Mouse (Mus musculus) right cerebral cortex, postnatal 4 days (tissue): Measurements from ENCODE around the gene Supt6.
"Not testable (repeated sequence)": the region's sequence is repeated elsewhere in the genome, so short reads cannot be mapped to it uniquely, and the experiment has no call there.

Experiments
- DNase-seq: peaks from one replicate; pipeline ENCODE4 v3.0.0-alpha.2; 2022

Gene Supt6

DNA sequence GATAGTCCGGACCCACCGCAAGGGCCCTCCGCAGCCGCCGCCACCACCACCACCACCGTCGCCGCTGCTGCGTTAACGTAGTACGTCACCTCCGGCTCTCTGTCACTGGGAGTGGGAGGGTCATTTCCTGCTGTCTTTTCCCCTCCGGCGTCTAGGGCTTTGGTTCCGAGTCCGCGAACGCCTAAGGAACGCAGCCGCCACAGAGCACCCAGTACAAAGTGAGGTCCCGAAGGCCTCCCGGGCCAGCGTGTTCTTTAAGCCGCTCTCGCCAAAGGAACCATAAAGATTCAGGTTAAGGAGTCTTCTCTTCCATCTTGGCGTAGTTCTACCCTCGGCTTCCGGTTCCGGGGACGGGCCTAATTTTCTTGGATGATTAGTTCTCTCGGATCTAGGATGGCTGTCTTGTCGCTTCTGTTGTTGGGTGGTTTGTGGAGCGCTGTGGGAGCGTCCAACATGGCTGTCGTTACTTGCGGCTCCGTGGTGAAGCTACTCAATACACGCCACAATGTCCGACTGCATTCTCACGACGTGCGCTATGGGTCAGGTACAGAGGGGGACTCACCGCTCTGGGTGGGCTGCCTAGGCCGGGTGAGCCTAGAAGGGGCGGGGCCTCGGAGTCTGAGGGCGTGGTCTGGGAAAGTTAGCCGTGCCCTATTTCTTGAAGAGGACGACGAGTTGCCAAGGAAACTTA, at the start of gene Supt6, which contains the start of gene Sdf2:
Gene Supt6 (minus strand): TSS at position 361 of the 691 bp plus-strand sequence.
Gene Sdf2 (plus strand): TSS at position 120 of the 691 bp plus-strand sequence.
- peak; percentile 80 for DNase-seq

DNA sequence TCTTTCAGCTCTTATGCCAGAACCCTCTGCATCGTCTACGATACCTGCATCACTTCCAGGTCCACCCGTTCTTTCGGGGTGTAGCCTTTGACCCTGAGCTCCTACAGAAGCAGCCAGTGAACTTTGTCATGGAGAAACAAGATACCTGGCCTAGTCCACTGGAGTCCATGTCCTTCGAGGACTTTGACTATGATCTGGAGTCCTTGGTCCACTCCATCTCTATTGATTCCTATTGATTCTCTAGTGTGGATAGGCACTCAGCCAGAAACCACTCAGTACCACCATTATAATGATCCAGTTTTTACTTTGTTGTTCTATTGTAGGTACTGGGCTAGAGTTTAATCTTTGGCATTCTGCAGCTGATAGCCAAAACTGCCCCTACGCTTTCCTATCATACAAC, 48.8 kb upstream of the Supt6 start:
- no peak for DNase-seq

DNA sequence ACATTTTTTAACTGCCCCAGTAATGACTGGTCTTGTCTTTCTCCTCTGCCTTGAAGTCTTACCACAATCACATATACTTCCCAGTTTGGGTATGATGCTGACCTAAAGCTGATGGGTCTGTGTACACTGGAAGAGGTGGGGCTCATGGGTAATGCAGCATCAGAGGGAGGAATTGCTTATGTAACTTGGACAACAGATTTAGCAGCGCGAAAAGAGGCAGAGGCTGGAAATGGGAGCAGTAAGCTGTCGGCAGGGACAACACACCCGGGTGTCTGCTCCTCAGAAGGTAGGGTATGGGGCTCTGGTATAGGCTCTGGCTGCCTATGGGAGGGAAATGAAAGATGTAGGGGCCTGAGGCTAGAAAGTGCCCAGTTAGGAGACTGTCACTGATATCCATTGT, 44.9 kb upstream of the Supt6 start, which contains the start of gene BC030499:
Gene BC030499 (plus strand): TSS at position 188 of the 400 bp plus-strand sequence.
- DNase-seq: no peak

DNA sequence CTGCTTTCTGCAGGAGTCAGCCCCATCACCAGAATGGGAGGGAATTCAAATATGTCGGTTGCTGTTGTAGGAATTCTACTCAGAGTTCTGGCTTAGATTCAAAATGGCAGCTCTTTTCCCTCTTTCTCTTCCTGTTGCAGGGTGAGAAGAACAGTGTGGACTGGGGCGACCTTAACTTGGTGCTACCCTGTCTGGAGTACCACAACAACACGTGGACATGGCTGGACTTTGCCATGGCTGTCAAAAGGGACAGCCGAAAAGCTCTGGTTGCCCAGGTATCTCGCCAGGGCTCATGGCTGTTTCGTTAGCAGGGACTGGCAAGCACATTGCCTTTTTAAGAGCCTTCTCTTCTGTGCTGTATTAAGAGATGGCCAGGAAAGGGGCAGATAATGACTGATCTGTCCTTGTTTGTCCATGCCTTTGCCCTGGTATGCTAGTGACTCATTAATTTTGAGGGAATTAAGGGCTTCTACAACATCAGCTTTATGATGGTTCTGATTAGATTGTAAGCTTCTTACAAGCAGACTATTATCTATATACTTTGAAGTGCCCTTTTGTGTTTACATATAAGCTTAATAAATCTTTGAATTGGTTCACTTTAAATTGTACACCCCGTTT, 43.5 kb upstream of the Supt6 start:
- DNase-seq: no peak

DNA sequence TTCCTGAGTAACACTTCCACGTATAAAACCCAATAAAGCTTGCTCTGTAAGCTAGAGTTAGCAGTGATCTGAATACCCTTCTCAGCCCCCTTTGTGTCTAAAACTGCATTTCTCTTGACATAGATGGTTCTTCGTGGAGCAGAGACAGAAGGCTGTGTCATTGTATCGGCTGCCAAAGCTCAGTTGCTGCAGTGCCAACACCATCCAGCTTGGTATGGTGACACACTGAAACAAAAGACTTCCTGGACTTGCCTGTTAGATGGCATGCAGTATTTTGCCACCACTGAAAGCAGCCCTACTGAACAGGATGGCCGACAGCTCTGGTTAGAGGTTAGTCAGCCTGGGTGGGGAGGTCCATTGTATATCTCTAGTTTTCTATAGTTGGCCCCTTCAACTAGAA, 33.8 kb upstream of the Supt6 start:
- DNase-seq: no peak

DNA sequence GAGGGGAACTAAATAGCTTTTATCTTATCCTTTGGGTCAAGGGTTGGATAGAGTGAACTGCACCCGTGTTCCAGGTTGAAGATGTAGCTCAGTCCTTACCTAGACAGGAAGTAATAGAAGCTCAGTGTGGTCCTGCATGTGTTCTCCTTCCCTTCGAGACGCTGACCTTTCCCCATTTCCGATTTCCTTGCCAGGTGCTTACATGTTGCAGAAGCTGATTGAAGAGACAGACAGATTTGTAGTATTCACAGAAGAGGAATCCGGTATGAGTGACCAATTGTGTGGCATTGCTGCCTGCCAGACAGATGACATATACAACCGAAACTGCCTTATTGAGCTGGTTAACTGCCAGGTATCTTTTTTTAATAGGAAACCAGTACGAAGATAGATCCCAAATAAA, 33.1 kb upstream of the Supt6 start:
- no peak for DNase-seq

DNA sequence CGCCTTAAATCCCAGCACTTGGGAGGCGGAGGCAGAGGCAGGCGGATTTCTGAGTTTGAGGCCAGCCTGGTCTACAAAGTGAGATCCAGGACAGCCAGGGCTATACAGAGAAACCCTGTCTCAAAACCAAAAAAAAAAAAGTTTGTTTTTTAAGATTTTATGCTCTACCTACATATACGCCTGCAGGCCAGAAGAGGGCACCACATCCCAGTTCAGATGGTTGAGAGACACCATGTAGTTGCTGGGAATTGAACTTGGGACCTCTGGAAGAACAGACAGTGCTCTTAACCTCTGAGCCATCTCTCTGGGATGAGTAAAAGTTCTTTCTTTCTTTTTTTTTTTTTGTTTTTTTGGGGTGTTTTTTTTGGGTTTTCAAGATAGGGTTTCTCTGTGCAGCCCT, 30.4 kb upstream of the Supt6 start:
- not testable (repeated sequence) for DNase-seq

DNA sequence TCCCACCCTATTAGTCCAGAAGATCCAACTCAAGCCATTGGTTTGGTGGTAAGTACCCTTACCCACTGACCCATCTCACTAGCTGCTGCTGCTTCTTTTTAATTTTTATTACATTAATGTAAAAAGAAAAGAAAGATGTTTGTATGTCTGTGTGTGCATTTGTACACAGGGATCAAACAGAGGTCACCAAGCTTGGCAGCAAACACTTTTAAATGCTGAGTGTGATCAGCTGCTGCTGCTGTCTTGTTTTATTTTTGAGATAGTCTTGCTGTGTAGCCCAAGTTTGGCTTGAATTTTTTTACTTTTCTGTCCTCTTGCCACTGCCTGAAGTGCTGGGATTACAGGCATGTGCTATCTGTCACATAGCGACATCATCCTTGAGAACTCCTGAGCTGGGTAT, 29.8 kb upstream of the Supt6 start:
- no peak for DNase-seq

DNA sequence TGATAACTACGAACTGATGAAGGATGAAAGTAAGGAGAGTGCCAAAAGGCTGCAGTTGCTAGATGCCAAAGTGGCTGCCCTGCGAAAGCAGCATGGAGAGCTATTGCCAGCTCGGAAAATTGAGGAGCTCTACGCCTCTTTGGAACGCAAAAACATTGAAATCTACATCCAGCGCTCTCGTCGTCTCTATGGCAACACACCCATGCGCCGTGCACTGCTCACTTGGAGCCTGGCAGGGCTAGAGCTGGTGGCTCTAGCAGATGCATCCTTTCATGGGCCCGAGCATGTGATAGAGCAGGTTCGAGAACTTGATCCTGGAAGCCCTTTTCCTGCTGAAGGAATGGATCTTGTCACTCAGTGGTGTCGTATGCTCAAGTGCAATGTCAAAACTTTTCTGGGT, 26.2 kb upstream of the Supt6 start:
- DNase-seq: no peak

DNA sequence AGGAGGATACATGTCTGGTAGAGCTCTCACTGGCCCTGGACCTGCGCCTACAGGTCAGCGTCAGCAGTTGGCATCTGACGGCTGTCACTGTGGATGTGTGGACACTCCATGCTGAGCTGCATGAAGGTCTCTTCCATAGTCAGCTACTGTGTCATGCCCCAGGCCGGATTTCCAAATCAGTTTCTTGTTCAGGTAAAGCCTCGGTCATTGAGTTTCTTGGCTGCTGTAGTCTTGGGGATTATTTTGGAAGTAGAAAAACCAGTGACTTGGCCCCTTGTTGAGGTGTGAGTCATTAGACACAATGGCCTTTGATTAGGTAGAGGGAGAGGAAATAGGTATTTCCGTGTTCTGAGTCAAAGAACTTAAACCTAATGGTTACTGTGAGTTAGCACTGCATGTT, 19.8 kb upstream of the Supt6 start:
- no peak for DNase-seq

DNA sequence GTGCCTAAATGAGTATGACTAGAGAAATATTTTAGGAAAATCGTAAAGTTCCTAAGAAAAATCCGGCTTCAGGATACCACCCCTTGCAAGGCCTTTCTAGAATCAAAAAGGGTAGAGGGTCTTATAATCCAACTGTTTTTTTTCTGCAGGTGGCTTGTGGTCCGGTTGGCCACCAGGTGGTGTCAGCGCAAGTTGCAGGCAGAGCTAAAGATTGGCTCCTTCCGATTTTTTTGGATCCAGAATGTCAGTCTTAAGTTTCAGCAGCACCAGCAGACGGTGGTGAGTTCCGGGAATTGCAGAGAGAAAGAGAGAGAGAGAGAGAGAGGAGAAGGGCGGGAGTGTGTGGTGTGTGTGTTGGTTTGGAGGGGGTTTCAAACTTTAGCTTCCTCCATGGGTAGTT, 16.8 kb upstream of the Supt6 start:
- peak; percentile 50 for DNase-seq

DNA sequence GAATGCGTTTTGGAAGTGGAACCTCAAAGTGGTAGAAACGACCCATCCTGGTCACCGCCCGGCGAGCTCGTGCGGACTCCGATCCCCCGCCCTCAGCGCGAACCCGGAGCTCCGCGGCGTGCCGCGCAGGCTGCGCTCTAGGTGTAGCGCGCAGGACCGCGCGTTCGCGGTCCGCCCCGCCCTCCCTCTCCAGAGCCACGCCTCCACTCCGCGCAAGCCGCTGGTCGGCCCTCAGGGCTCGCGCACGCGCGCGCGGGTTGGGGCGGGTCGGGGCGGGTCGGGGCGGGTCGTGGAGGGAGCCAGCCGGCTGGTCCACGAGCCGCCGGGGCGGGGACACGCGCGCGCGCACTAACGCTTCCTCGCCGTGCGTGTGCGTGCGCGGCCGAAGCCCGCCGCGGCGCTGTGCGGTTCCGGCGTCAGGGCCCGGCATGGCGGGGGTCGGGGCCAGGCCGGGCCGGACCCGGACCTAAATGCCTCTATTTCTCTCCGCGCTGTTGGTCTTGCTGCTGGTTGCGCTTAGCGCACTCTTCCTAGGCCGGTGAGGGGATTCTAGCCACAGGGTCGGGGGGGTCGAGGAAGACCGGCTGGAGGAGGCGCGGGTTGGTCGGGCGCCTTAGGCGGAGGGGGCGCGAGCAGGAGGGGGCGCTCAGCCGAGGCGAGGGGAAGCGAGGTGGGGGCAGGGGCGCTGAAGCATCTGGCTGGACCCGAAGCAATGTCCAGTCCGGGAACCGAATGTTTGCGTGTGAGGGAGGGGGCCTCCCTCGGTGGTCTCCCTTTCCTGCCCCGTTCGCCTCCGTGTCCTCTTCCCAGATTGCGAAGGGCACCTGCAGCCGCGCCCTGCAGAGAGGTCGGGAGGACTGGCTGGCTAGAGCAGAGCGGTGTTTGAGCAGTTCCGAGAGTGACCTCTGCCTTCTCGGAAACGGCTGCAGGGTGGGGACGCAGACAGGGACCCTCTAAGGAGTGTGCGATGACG, 15.9 kb upstream of the Supt6 start, which contains the start of gene 2610507B11Rik:
Gene 2610507B11Rik (plus strand): TSS at position 373 of the 973 bp plus-strand sequence.
- DNase-seq: peak; percentile 93

DNA sequence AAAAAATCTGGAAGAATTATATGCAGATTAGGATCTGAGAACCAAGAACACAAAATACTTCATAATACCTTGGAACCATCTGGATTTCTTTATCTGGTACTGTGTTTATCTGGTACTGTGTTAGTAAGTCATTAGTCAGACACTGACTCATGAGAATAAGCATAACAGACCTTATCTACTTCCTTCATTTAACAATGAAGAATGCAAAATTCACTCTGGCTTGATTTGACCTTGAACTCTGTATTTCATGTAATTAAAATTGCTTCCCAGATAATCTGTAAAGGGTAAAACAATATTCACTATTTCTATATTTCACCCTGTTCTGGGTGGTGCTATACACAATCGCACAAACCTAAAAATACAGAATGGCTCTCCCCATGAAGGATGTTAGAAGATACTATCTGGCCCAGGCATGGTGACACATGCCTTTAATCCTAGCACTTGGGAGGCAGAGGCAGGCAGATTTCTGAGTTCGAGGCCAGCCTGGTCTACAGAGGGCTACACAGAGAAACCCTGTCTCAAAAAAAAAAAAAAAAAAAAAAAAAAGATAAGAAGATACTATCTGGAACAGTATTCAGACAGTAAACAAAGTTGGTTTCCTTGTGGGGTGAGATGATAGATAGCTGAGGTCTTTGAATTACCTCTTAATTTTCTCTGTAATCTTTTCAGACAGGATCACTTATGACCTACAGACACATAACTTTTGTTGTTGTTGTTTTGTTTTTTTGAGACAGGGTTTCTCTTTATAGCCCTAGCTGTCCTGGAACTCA, 14.9 kb upstream of the Supt6 start:
- no peak for DNase-seq

DNA sequence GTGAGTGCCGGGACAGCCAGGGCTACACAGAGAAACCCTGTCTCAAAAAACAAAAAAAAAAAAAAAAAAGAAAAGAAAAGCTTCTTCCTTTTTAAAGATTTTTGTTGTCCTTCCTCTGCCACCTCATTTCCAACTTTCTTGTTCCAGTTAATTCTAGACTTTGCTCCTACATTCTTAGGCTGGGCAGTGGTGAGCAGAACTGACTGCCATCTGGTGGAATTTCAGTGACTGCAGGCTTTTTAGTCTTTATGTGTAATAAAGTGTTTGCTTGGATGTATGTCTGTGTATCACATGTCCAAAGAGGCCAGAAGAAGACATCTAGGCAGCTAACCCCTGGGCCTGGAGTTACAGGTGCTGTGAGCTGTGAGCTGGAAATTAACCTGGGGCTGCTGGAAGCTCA, 10.8 kb upstream of the Supt6 start:
- DNase-seq: no peak

DNA sequence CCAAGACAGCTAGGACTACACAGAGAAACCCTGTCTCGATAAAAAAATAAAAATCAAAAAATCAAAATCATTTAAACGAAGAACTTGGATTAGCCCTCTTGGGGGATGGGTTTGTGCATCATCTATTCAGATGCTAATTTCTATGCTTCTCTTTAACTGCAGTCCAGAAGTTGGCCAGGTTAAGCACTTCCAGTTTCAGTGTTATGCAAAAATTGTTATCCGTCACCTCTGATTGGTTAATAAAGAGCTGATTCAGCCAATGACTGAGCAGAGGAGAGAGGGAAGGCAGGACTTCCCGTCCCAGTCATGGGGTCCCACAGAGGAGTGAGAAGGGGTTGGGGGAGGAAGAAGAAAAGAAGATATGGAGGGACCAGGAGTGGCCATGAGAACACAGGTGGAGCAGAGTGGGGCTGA, 1.9 kb upstream of the Supt6 start:
- no peak for DNase-seq

DNA sequence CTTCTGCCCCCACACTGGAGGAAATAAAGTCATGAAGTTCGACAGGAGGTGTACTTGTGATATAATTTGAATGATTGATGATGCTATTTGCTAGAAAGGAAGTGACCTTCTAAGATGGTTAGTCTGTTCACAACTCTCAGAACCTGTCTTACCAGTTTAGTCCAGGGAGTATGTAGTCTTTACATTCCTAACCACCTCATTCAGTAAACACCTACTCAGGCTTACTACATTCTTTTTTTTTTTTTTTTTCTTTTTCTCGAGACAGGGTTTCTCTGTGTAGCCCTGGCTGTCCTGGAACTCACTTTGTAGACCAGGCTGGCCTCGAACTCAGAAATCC, 1.2 kb upstream of the Supt6 start:
- DNase-seq: no peak

DNA sequence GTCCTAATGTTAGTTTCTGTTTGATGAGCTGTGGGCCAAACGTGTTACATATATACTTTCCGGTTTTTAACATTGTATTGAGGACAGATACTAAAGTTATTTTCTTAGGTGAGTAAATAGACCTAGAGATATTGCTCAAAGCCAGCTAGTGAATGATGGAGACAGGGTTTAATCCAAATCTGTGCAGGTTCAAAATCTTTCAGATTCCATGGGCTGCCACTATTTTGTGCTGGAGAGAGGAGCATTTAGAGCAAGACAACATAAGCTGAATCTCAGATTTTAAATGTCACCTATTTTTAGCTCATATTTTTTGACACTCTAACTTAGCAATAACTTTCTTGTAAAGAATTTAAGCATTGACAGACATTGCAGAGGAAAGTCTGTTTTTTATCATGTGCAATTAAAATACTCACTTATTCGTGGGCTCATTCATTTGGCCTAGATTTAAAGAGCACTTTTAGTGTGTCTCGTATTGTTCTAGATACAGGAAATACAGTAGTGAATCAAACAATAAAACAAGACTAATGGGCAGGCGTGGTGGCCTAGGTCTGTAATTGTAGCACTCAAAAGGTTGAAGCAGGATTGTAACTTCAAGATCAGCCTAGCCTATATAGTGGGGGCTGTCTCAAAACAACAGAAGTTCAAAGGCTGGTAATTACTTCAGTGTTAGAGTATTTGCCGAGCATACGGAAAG, 678 bp upstream of the Supt6 start:
- no peak for DNase-seq

DNA sequence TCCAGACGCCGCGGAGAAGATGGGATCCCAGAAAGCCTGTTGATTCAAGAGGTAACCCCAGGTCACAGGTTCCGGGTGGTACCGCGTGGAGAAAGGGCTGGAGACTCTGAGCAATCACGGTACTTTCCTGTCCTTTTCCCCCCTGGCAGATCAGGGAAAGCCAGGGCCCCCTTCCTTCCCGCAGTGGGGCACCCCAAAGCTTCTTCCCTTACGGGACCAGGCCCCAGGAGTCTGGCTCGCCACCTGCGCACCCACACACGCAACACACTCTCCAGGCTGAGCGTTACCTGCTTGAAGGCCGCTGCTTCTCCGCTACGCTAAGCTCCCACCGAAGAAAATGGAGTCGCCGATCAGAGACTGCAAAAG, 543 bp downstream of the Supt6 start:
- DNase-seq: no peak

DNA sequence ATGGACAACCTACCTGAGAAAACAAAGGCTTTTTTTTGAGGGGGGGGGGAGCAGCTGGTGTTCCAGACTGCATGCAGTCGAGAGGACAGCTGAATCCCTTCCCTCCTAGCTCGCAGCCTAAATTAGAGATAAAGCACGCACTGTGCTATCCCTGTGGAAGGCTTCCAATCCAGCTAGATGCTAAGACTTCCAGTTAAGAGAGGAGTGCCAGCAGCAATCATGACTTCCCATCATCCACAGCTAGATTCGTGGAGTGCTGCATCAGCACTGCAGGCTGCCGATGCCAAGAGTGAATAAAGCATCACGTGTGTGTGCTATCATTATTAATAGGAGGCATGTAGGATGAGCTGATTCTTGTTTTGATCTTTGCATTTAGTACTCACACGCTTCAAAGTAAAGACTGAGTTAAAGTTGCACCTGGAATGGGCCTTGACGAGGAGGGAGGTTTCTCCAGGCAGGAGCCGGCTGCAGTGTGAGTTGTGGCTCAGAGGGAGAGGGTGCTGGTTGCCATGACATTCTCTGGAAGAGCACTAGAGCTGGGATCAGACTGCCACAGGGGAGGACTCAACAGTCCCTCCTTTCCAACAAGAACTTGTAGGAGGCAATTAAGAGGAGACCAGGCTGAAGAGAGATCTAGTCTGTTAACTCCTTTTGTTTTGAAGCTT, 5.5 kb downstream of the Supt6 start:
- no peak for DNase-seq

DNA sequence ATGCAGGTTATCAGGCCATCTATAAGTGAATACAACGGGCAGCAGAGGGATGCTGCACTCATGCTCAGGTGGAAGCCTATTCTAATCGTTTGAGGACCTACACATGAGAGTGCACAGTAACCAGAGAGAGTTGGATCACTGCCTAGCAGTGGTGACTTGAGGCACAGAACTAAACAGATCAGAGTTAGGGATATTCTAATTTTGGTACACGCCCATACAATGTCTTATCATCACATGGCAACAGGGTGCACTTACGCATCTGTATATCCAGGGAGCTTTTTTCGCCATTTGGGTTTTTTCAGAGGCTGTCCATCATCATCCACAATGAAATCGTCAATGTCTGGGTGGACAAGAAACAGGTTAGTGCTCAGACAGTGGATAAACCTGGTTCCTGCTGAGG, 14.3 kb downstream of the Supt6 start:
- DNase-seq: no peak

DNA sequence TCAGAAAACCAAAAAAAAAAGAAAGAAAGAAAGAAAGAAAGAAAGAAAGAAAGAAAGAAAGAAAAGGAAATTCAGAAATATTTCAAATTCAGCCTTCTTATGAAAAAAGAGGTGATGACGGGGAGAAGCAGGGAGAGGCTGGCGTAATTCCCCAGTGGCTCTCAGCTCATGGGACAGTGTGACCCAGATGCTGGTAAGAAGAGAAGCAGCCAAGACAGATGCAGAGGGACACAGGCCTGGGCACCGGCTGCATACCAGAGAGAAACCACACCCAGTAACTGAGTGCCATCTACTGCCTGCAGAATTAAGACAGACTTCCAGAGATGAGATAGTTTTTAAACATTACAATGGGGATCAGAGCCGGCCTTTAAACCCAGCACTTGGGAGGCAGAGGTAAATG, 22.2 kb downstream of the Supt6 start:
- no peak for DNase-seq
